Mouse (Mus musculus): Measurements from ENCODE around the gene Copz2. TPM values are rescaled to one million over a fixed set of nuclear protein-coding genes. Genes with fewer than 3 reads are reported as not detected.

Gene Copz2
- total and polyA plus RNA-seq, 2 experiments, result 20.7 to 43.5 TPM

DNA sequence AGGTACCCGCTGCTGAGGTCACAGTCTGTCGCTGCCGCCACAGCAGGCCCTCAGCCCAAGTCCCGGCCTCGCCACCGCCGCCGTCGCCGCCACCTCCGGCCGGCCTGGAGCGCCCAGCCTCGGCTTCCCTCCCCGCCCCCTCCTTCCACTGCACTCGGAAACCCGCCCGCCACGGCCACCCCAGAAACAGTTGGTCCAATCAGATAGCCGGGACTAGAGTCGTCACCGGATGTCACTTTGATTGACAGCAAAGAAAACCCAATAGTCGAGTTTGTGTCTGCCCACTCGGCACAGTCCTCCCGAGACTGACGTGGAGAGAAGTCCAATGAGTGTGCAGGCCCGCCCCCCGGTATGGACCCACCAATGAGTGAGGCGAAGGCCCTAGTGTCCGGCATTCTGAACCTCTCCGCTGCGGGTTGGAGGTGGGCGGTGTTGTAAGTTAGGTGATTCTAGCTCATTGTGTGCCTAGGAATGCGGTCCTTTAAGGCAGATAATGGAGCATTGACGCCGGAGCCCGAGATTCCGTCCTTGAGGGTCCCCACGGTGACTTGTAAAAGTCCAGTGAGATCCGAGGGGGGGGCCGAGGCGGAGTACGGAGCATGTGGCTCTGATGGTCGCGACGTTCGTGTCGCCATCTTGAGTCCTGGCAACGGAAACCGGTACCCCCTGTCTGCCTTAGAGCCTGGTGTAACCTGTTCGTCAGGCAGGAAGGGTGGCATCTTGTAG is 19.7 kb upstream of the Copz2 start, which contains the start of gene Nfe2l1:
Gene Nfe2l1, minus strand, starts transcription at position 156 of the 726 bp plus-strand sequence.
- DNase-seq (ENCODE audit: extremely low read depth, low read depth, low spot score), result peak; percentile 98
- peak within 1 kb of the TSS; percentile 92 for H3K27ac ChIP-seq (replicated peaks; ENCODE audit: insufficient read depth, low read depth, low read length)
- H3K36me3 ChIP-seq (ENCODE audit: control insufficient read depth, insufficient read depth, low read length), result peaks cover 3% of the 10 kb centered on the region; the same call in 1 of the 2 replicates
- peak within 1 kb of the TSS; percentile 77 for H3K4me3 ChIP-seq (ENCODE audit: insufficient read depth, low read depth, low read length)
- TF ChIP-seq POLR2A (IDR thresholded peaks at IDR 0.05; ENCODE audit: extremely low read depth, insufficient read depth, low read length) (peak; percentile 43; the same call in 1 of the 2 replicates), CTCF (IDR thresholded peaks at IDR 0.05; ENCODE audit: low read depth, low read length) (no peak)
- peaks cover 24% of the 10 kb centered on the region; the same call in 1 of the 2 replicates for H3K79me2 ChIP-seq (ENCODE audit: control insufficient read depth, insufficient read depth, low read length)
- WGBS, result under 1% methylated on average over 51 of the region's 51 CpGs
- no peaks in the 10 kb centered on the region for H3K27me3 ChIP-seq (ENCODE audit: control insufficient read depth, insufficient read depth, low read length)
- peaks cover 27% of the 10 kb centered on the region for H3K4me1 ChIP-seq (ENCODE audit: control insufficient read depth, insufficient read depth, low read length)
- peak within 1 kb of the TSS; percentile 91 for H3K9ac ChIP-seq (ENCODE audit: low read depth, low read length)

DNA sequence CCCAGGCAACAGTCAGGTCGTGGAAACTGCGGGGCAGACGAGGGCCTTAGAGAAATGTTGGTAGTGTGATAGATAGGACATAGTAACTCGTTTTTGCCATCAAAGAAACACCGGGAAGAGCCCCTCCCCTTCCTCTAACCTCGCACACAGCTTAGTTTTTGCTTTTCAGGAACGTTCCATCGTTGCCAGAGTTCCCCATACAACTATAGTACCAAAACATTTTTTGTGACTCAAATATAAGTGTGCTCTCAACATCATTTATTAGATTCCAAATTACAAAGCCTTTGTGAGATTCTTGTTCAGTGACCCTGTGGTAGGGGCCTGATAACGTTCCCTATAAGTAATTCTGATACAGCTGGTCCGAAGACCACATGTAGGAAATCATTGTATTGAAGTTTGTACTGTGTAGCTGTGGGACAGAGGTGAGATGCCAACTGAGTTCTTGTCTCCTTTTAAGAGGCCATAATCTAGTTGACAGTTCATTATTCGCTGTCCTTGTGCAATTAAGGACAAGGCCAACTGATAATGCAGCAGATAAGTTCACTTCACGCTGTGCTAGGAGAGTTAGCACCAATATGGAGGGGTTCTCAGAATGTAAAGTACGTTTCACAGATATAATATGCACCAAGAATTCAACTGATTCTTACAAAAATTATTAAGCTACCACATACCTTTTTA is 19.0 kb upstream of the Copz2 start:
- Histone ChIP-seq H3K9ac (ENCODE audit: low read depth, low read length) (peak overlapping the region; percentile 73), H3K4me3 (ENCODE audit: insufficient read depth, low read depth, low read length) (peak overlapping the region; percentile 68), H3K4me1 (ENCODE audit: control insufficient read depth, insufficient read depth, low read length) (peaks cover 20% of the 10 kb centered on the region), H3K36me3 (ENCODE audit: control insufficient read depth, insufficient read depth, low read length) (peaks cover 3% of the 10 kb centered on the region; the same call in 1 of the 2 replicates), H3K27me3 (ENCODE audit: control insufficient read depth, insufficient read depth, low read length) (no peaks in the 10 kb centered on the region), H3K79me2 (ENCODE audit: control insufficient read depth, insufficient read depth, low read length) (peaks cover 18% of the 10 kb centered on the region; the same call in 1 of the 2 replicates), H3K27ac (replicated peaks; ENCODE audit: insufficient read depth, low read depth, low read length) (peak overlapping the region; percentile 92)
- peak; percentile 71 for DNase-seq (ENCODE audit: extremely low read depth, low read depth, low spot score)
- 8% methylated on average over 13 of the region's 13 CpGs for WGBS
- TF ChIP-seq CTCF (IDR thresholded peaks at IDR 0.05; ENCODE audit: low read depth, low read length), result no peak
- no peak for TF ChIP-seq POLR2A (IDR thresholded peaks at IDR 0.05; ENCODE audit: extremely low read depth, insufficient read depth, low read length)

DNA sequence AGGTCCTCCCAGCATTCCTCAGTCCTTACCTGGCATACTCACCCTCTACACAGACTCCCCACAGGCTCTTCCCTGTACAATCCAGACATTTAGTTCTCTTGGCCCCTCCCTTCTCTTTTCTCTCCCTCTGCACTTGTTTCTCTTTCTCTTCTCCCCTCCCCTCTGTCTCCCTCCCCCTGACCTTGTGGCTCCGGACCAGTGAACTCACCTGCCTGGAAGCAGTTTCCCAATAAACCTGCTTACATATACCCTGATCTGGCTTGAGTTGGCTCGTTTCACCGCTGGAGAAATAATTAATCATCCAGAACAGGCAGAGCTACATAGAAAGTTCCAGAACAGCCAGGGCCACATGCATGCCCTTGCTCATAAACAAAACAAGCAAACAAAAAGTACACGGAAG is 18.2 kb upstream of the Copz2 start:
- Histone ChIP-seq H3K79me2 (ENCODE audit: control insufficient read depth, insufficient read depth, low read length) (peaks cover 12% of the 10 kb centered on the region; the same call in 1 of the 2 replicates), H3K36me3 (ENCODE audit: control insufficient read depth, insufficient read depth, low read length) (peaks cover 3% of the 10 kb centered on the region; the same call in 1 of the 2 replicates), H3K9ac (ENCODE audit: low read depth, low read length) (no peak overlapping the region), H3K4me3 (ENCODE audit: insufficient read depth, low read depth, low read length) (no peak overlapping the region), H3K27ac (replicated peaks; ENCODE audit: insufficient read depth, low read depth, low read length) (peak overlapping the region; percentile 85), H3K27me3 (ENCODE audit: control insufficient read depth, insufficient read depth, low read length) (no peaks in the 10 kb centered on the region), H3K4me1 (ENCODE audit: control insufficient read depth, insufficient read depth, low read length) (peaks cover 13% of the 10 kb centered on the region)
- TF ChIP-seq CTCF (IDR thresholded peaks at IDR 0.05; ENCODE audit: low read depth, low read length) (no peak), POLR2A (IDR thresholded peaks at IDR 0.05; ENCODE audit: extremely low read depth, insufficient read depth, low read length) (no peak)
- 21% methylated on average over 4 of the region's 4 CpGs for WGBS
- peak; percentile 93 for DNase-seq (ENCODE audit: extremely low read depth, low read depth, low spot score)

DNA sequence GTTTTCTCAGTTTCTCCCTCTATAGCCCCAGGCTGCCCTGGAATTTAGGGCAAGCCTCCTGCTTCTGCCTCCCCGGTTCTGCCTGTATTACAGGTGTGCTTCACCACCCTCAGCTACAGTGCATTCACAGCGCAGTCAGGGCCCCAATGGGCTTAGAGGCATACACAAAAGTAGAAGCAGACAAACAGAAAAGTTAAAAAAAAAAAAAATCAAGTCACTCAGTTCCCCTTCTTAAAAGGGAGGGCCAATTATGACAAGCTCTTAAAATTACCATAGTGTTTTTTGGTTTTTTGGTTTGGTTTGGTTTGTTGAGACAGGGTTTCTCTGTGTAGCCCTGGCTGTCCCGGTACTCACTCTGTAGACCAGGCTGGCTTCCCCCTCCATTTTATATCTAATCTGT is 17.1 kb upstream of the Copz2 start:
- 99% methylated on average over 3 of the region's 3 CpGs for WGBS
- H3K4me1 ChIP-seq (ENCODE audit: control insufficient read depth, insufficient read depth, low read length), result peaks cover 5% of the 10 kb centered on the region
- no peak for DNase-seq (ENCODE audit: extremely low read depth, low read depth, low spot score)
- 0 out of 2 replicates have a peak, but pooled peaks cover 1% of the 10 kb centered on the region for H3K36me3 ChIP-seq (ENCODE audit: control insufficient read depth, insufficient read depth, low read length)
- no peak overlapping the region for H3K4me3 ChIP-seq (ENCODE audit: insufficient read depth, low read depth, low read length)
- no peak overlapping the region for H3K9ac ChIP-seq (ENCODE audit: low read depth, low read length)
- no peaks in the 10 kb centered on the region for H3K27me3 ChIP-seq (ENCODE audit: control insufficient read depth, insufficient read depth, low read length)
- TF ChIP-seq POLR2A (IDR thresholded peaks at IDR 0.05; ENCODE audit: extremely low read depth, insufficient read depth, low read length), result no peak
- no peak for TF ChIP-seq CTCF (IDR thresholded peaks at IDR 0.05; ENCODE audit: low read depth, low read length)
- peaks cover 5% of the 10 kb centered on the region; the same call in 1 of the 2 replicates for H3K79me2 ChIP-seq (ENCODE audit: control insufficient read depth, insufficient read depth, low read length)
- no peak overlapping the region for H3K27ac ChIP-seq (replicated peaks; ENCODE audit: insufficient read depth, low read depth, low read length)

DNA sequence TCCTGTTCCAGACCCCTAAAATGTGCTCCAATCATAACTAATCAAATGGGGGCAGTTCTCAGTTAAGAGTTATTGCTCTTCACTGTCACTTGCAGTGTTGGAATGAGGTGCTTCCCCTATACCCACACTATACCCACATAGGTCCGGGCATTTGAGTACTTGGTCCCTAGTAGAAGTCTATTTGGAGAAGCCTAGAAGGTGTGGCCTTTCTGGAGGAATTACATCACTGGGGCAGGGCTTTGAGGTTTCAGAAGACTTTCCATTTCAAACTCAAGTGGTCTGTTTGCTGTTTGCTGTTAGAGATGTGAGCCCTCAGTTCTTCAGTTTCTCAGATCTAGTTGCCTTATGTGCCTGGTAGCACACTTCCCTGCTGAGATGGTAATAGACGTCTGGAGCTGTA is 16.7 kb upstream of the Copz2 start:
- Histone ChIP-seq H3K27me3 (ENCODE audit: control insufficient read depth, insufficient read depth, low read length) (no peaks in the 10 kb centered on the region), H3K9ac (ENCODE audit: low read depth, low read length) (no peak overlapping the region), H3K27ac (replicated peaks; ENCODE audit: insufficient read depth, low read depth, low read length) (no peak overlapping the region), H3K4me3 (ENCODE audit: insufficient read depth, low read depth, low read length) (no peak overlapping the region), H3K79me2 (ENCODE audit: control insufficient read depth, insufficient read depth, low read length) (0 out of 2 replicates have a peak, but pooled peaks cover under 1% of the 10 kb centered on the region), H3K4me1 (ENCODE audit: control insufficient read depth, insufficient read depth, low read length) (peaks cover 2% of the 10 kb centered on the region; the same call in 1 of the 2 replicates), H3K36me3 (ENCODE audit: control insufficient read depth, insufficient read depth, low read length) (no peaks in the 10 kb centered on the region)
- TF ChIP-seq CTCF (IDR thresholded peaks at IDR 0.05; ENCODE audit: low read depth, low read length), result no peak
- no peak for TF ChIP-seq POLR2A (IDR thresholded peaks at IDR 0.05; ENCODE audit: extremely low read depth, insufficient read depth, low read length)
- 85% methylated on average over 2 of the region's 2 CpGs for WGBS
- DNase-seq (ENCODE audit: extremely low read depth, low read depth, low spot score), result no peak
